Mouse (Mus musculus) testis, adult 2 months (tissue): Measurements from ENCODE around the gene Tmem175.

Experiments
- CTCF ChIP-seq: fragments of 200-500 bp; IDR thresholded peaks from 2 replicates; pipeline ENCODE4 v1.5.1; 2012; ENCODE audit warnings: low read depth, mild to moderate bottlenecking, inconsistent platforms, low read length, moderate library complexity; ENCODE audit not compliant: control insufficient read depth, insufficient read depth, insufficient replicate concordance
- POLR2A ChIP-seq: fragments of 200-500 bp; IDR thresholded peaks from 2 replicates; pipeline ENCODE4 v1.6.1; 2012; ENCODE audit warnings: low read depth, mild to moderate bottlenecking, inconsistent platforms, low read length, moderate library complexity; ENCODE audit not compliant: control insufficient read depth

DNA sequence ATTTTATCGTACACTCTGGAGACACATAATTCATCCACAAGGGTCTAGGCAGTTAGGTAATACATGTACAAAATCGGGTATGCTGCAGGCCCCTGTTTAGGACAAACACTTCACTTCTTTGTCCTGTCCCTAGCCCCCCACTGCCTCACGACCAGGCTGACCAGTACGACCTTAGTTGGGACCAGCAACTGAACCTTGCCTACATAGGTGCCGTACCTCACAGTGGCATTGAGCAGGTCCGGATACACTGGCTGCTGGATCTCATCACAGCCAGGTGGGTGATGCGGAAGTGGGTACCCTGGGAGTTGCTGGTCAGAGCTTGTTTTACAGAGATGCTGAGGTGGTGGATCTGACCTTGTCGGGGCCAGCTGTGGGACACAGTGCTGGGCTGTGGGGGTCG, 40.4 kb downstream of the Tmem175 start:
- TF ChIP-seq CTCF (no peak), POLR2A (no peak)
